Mouse (Mus musculus) ovary, adult 18-20 months (tissue): ENCODE data around the gene Bgn.

Source experiments
- DNase-seq: peaks from one replicate; pipeline ENCODE4 v3.0.0; 2022; ENCODE audit warnings: low spot score, mixed read lengths

The Bgn gene

GRCm38 (mm10) chrX:73490186-73490585 is 6.8 kb downstream of the Bgn start:
- DNase-seq = no peak

GRCm38 (mm10) chrX:73490804-73491203 is 7.4 kb downstream of the Bgn start:
- no peak for DNase-seq

GRCm38 (mm10) chrX:73493567-73493966 is 10.2 kb downstream of the Bgn start:
- peak; percentile 42 for DNase-seq

- DNase-seq = no peak
Observed at GRCm38 (mm10) chrX:73496746-73497145, 13.3 kb downstream of the Bgn start.

GRCm38 (mm10) chrX:73505130-73505735 is 21.8 kb downstream of the Bgn start:
- DNase-seq = no peak

- DNase-seq = no peak
Observed at GRCm38 (mm10) chrX:73506577-73506976, 23.2 kb downstream of the Bgn start.

- DNase-seq = no peak
Observed at GRCm38 (mm10) chrX:73509209-73509608, 25.8 kb downstream of the Bgn start.

- DNase-seq = no peak
Observed at GRCm38 (mm10) chrX:73512904-73513303, 29.5 kb downstream of the Bgn start.

- no peak for DNase-seq
Observed at GRCm38 (mm10) chrX:73516556-73516955, 33.2 kb downstream of the Bgn start.

- no peak for DNase-seq
Observed at GRCm38 (mm10) chrX:73517060-73517600, 33.7 kb downstream of the Bgn start.

- DNase-seq = no peak
Observed at GRCm38 (mm10) chrX:73520692-73521091, 37.3 kb downstream of the Bgn start.

- DNase-seq = no peak
Observed at GRCm38 (mm10) chrX:73524318-73525222, 41.2 kb downstream of the Bgn start.

GRCm38 (mm10) chrX:73525223-73526140 is 42.1 kb downstream of the Bgn start:
- peak; percentile 41 for DNase-seq

- no peak for DNase-seq
Observed at GRCm38 (mm10) chrX:73526410-73526887, 43.0 kb downstream of the Bgn start.

GRCm38 (mm10) chrX:73537875-73538274 is 54.5 kb downstream of the Bgn start:
- peak; percentile 14 for DNase-seq

GRCm38 (mm10) chrX:73543340-73543739 is 59.9 kb downstream of the Bgn start:
- DNase-seq = no peak
